Mouse (Mus musculus) MEL (cell line): Measurements from ENCODE around the gene Mecom.

Experiments used
- CTCF ChIP-seq, 3 experiments: IDR thresholded peaks in 2 of 3; conservative IDR thresholded peaks in 1 of 3; 2 replicates each; pipeline ENCODE4 v1.5.1; 2011 to 2012; ENCODE audit warnings: low read length in 3 of 3, low read depth in 2 of 3, mild to moderate bottlenecking in 2 of 3, improper control_type of control experiment in 1 of 3, inconsistent platforms in 1 of 3, mixed read lengths in 1 of 3, moderate library complexity in 1 of 3; ENCODE audit not compliant: control insufficient read depth in 1 of 3, insufficient read depth in 1 of 3, poor library complexity in 1 of 3, severe bottlenecking in 1 of 3
- EP300 ChIP-seq, 2 experiments: IDR thresholded peaks; 2 replicates each; pipeline ENCODE4 v1.6.1; 2011; ENCODE audit warnings: improper control_type of control experiment in 2 of 2, low read length in 2 of 2, low read depth in 1 of 2, mild to moderate bottlenecking in 1 of 2
- HCFC1 ChIP-seq: IDR thresholded peaks from 2 replicates; pipeline ENCODE4 v1.6.1; 2012; ENCODE audit warnings: low read depth, mild to moderate bottlenecking, inconsistent platforms, low read length, improper control_type of control experiment, moderate library complexity
- POLR2A ChIP-seq, 2 experiments: IDR thresholded peaks; 2 replicates each; pipeline ENCODE4 v1.6.1; 2011 to 2012; ENCODE audit warnings: low read length in 2 of 2, mild to moderate bottlenecking in 2 of 2, control low read depth in 1 of 2, improper control_type of control experiment in 1 of 2, low read depth in 1 of 2, moderate library complexity in 1 of 2; ENCODE audit not compliant: control insufficient read depth in 1 of 2, insufficient read depth in 1 of 2, poor library complexity in 1 of 2
- ZC3H11A ChIP-seq: IDR thresholded peaks from 2 replicates; pipeline ENCODE4 v1.6.1; 2012; ENCODE audit warnings: low read depth, mild to moderate bottlenecking, inconsistent platforms, low read length, improper control_type of control experiment

DNA sequence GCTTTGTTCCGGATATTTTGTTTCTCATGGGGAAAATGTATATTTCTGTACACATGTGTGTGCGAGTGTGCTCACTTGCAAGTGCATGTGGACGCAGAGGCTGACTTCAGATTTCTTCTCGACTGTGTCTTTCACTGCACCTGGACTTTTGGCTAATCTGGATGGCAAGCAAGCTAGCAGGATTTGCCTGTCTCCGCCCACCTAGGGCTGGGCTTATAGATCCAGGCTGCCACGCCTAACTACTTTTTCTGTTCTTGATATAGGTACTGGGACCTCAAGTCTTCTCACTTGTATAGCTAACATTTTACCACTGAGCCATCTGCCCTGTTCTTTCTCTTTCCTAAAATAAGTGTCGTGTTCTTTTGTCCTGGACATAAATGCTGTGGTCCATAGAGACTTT lies 290.9 kb downstream of the Mecom start:
- TF ChIP-seq CTCF (IDR thresholded peaks at IDR 0.05 in 2 of 3, conservative IDR thresholded peaks at IDR 0.05 in 1 of 3; ENCODE audit: control insufficient read depth in 1 of 3, insufficient read depth in 1 of 3, low read depth in 2 of 3, low read length in 3 of 3, poor library complexity in 1 of 3, severe bottlenecking in 1 of 3) (no peak), EP300 (IDR thresholded peaks at IDR 0.05; ENCODE audit: low read depth in 1 of 2, low read length in 2 of 2) (no peak), HCFC1 (no peak), POLR2A (IDR thresholded peaks at IDR 0.05; ENCODE audit: control insufficient read depth in 1 of 2, insufficient read depth in 1 of 2, low read depth in 1 of 2, low read length in 2 of 2, poor library complexity in 1 of 2) (no peak), ZC3H11A (no peak)
